Mouse (Mus musculus): ENCODE measurements around the gene Clnk. TPM values are rescaled to one million over a fixed set of nuclear protein-coding genes. Genes with fewer than 3 reads are reported as not detected.
A peak's percentile ranks its signal among the peaks of the same experiment; 100 is the strongest.

The Clnk gene
- polyA plus RNA-seq, 1 experiment, result not detected

GRCm38 (mm10) chr5:38787851-38788520, 88.6 kb downstream of the Clnk start:
- TF ChIP-seq POLR2A (IDR thresholded peaks at IDR 0.05; ENCODE audit: insufficient read depth, low read depth, low read length), result no peak
- TF ChIP-seq CTCF (IDR thresholded peaks at IDR 0.05; ENCODE audit: insufficient read depth, low read depth, low read length), result no peak
- Histone ChIP-seq H3K4me1 (ENCODE audit: control insufficient read depth, insufficient read depth, low read length) (peaks cover 15% of the 10 kb centered on the region), H3K27ac (ENCODE audit: insufficient read depth, low read depth, low read length) (peak overlapping the region; percentile 8; the same call in 1 of the 2 replicates), H3K4me3 (ENCODE audit: insufficient read depth, low read depth, low read length) (no peak overlapping the region)
- 20% methylated on average over 15 of the region's 15 CpGs for WGBS

- peaks cover 18% of the 10 kb centered on the region for H3K4me1 ChIP-seq (ENCODE audit: control insufficient read depth, insufficient read depth, low read length)
- H3K27ac ChIP-seq (ENCODE audit: insufficient read depth, low read depth, low read length), result no peak overlapping the region
- no peak for TF ChIP-seq CTCF (IDR thresholded peaks at IDR 0.05; ENCODE audit: insufficient read depth, low read depth, low read length)
- WGBS, result 74% methylated on average over 15 of the region's 15 CpGs
- no peak overlapping the region for H3K4me3 ChIP-seq (ENCODE audit: insufficient read depth, low read depth, low read length)
Observed at GRCm38 (mm10) chr5:38786126-38786525, 90.5 kb downstream of the Clnk start.

- Histone ChIP-seq H3K27ac (ENCODE audit: insufficient read depth, low read depth, low read length) (no peak overlapping the region), H3K4me1 (ENCODE audit: control insufficient read depth, insufficient read depth, low read length) (peaks cover 18% of the 10 kb centered on the region), H3K4me3 (ENCODE audit: insufficient read depth, low read depth, low read length) (no peak overlapping the region)
- TF ChIP-seq POLR2A (IDR thresholded peaks at IDR 0.05; ENCODE audit: insufficient read depth, low read depth, low read length) (no peak), CTCF (IDR thresholded peaks at IDR 0.05; ENCODE audit: insufficient read depth, low read depth, low read length) (no peak)
- WGBS, result 82% methylated on average over 8 of the region's 8 CpGs
Observed at GRCm38 (mm10) chr5:38785686-38786085, 90.9 kb downstream of the Clnk start.

GRCm38 (mm10) chr5:38781813-38782212, 94.8 kb downstream of the Clnk start:
- H3K4me1 ChIP-seq (ENCODE audit: control insufficient read depth, insufficient read depth, low read length), result peaks cover 9% of the 10 kb centered on the region
- TF ChIP-seq POLR2A (IDR thresholded peaks at IDR 0.05; ENCODE audit: insufficient read depth, low read depth, low read length) (no peak), CTCF (IDR thresholded peaks at IDR 0.05; ENCODE audit: insufficient read depth, low read depth, low read length) (no peak)
- H3K27ac ChIP-seq (ENCODE audit: insufficient read depth, low read depth, low read length), result no peak overlapping the region
- H3K4me3 ChIP-seq (ENCODE audit: insufficient read depth, low read depth, low read length), result no peak overlapping the region
- WGBS, result 32% methylated on average over 4 of the region's 4 CpGs

- WGBS, result 77% methylated on average over 8 of the region's 8 CpGs
- Histone ChIP-seq H3K4me3 (ENCODE audit: insufficient read depth, low read depth, low read length) (no peak overlapping the region), H3K27ac (ENCODE audit: insufficient read depth, low read depth, low read length) (no peak overlapping the region), H3K4me1 (ENCODE audit: control insufficient read depth, insufficient read depth, low read length) (peaks cover 6% of the 10 kb centered on the region; the same call in 1 of the 2 replicates)
- TF ChIP-seq POLR2A (IDR thresholded peaks at IDR 0.05; ENCODE audit: insufficient read depth, low read depth, low read length) (no peak), CTCF (IDR thresholded peaks at IDR 0.05; ENCODE audit: insufficient read depth, low read depth, low read length) (no peak)
Observed at GRCm38 (mm10) chr5:38780631-38781030, 96.0 kb downstream of the Clnk start.

- no peak for TF ChIP-seq CTCF (IDR thresholded peaks at IDR 0.05; ENCODE audit: insufficient read depth, low read depth, low read length)
- no peak for TF ChIP-seq POLR2A (IDR thresholded peaks at IDR 0.05; ENCODE audit: insufficient read depth, low read depth, low read length)
- 65% methylated on average over 3 of the region's 3 CpGs for WGBS
- no peak overlapping the region for H3K4me3 ChIP-seq (ENCODE audit: insufficient read depth, low read depth, low read length)
Observed at GRCm38 (mm10) chr5:38780045-38780444, 96.6 kb downstream of the Clnk start.

GRCm38 (mm10) chr5:38775500-38775899, 101.1 kb downstream of the Clnk start:
- TF ChIP-seq POLR2A (IDR thresholded peaks at IDR 0.05; ENCODE audit: insufficient read depth, low read depth, low read length), result no peak
- TF ChIP-seq CTCF (IDR thresholded peaks at IDR 0.05; ENCODE audit: insufficient read depth, low read depth, low read length), result no peak
- no peak overlapping the region for H3K4me3 ChIP-seq (ENCODE audit: insufficient read depth, low read depth, low read length)
- H3K27ac ChIP-seq (ENCODE audit: insufficient read depth, low read depth, low read length), result no peak overlapping the region
- 39% methylated on average over 10 of the region's 10 CpGs for WGBS
- H3K4me1 ChIP-seq (ENCODE audit: control insufficient read depth, insufficient read depth, low read length), result peaks cover 10% of the 10 kb centered on the region

More at GRCm38 (mm10) chr5:38780045-38780444, 96.6 kb downstream of the Clnk start:
- no peak overlapping the region for H3K27ac ChIP-seq (ENCODE audit: insufficient read depth, low read depth, low read length)
- peaks cover 10% of the 10 kb centered on the region for H3K4me1 ChIP-seq (ENCODE audit: control insufficient read depth, insufficient read depth, low read length)

GRCm38 (mm10) chr5:38754950-38755349, 121.7 kb downstream of the Clnk start:
- TF ChIP-seq POLR2A (IDR thresholded peaks at IDR 0.05; ENCODE audit: insufficient read depth, low read depth, low read length) (no peak), CTCF (IDR thresholded peaks at IDR 0.05; ENCODE audit: insufficient read depth, low read depth, low read length) (peak; percentile 67)
- Histone ChIP-seq H3K4me3 (ENCODE audit: insufficient read depth, low read depth, low read length) (no peak overlapping the region), H3K27ac (ENCODE audit: insufficient read depth, low read depth, low read length) (no peak overlapping the region), H3K4me1 (ENCODE audit: control insufficient read depth, insufficient read depth, low read length) (no peaks in the 10 kb centered on the region)
- 14% methylated on average over 3 of the region's 3 CpGs for WGBS

- Histone ChIP-seq H3K4me3 (ENCODE audit: insufficient read depth, low read depth, low read length) (no peak overlapping the region), H3K4me1 (ENCODE audit: control insufficient read depth, insufficient read depth, low read length) (no peaks in the 10 kb centered on the region), H3K27ac (ENCODE audit: insufficient read depth, low read depth, low read length) (no peak overlapping the region)
- TF ChIP-seq CTCF (IDR thresholded peaks at IDR 0.05; ENCODE audit: insufficient read depth, low read depth, low read length) (no peak), POLR2A (IDR thresholded peaks at IDR 0.05; ENCODE audit: insufficient read depth, low read depth, low read length) (no peak)
- WGBS, result 49% methylated on average over 4 of the region's 4 CpGs
Observed at GRCm38 (mm10) chr5:38752749-38753148, 123.9 kb downstream of the Clnk start.
